Mouse (Mus musculus) c-Kit-positive CD71-positive TER-119-positive erythroid progenitor cells, embryonic 14.5 days (primary cell): ENCODE measurements at regions not wholly inside any gene's neighbourhood (a gene's known extent, or its start where the extent isn't known, plus 50 kb on each side); places are given as distances from the start of the nearest gene placed in this dataset.

Experiments used
- DNase-seq: peaks from one replicate; pipeline ENCODE4 v3.0.0-alpha.2; 2013; ENCODE audit warnings: low spot score

- DNase-seq = no peak
Observed at GRCm38 (mm10) chr3:41857446-41857845, 115.0 kb downstream of the D3Ertd751e start.

GRCm38 (mm10) chr3:41862674-41863073 is 120.3 kb downstream of the D3Ertd751e start:
- peak; percentile 6 for DNase-seq

DNA sequence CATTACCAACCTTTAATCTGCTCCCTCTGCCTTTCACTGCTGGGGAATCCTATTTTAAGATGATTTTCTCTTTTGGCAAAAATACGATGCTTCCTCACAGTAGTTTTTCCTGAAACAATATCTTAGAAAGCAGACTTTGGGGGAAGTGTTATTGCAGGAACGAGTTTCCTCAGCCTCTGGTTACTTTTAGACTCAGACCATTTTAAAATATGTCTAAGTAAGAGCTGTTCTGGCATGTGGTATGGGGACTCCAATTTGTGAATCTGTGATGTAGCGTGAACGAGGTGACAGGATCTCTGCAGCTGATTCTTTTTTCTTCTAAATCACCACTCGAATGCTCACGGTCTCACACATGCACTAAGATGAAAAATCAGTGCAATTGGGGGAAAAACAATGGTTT is 166.5 kb downstream of the D3Ertd751e start:
- no peak for DNase-seq

- DNase-seq = no peak
Observed at GRCm38 (mm10) chr3:41913190-41913589, 170.8 kb downstream of the D3Ertd751e start.

GRCm38 (mm10) chr3:41939843-41940242 is 197.4 kb downstream of the D3Ertd751e start:
- DNase-seq = no peak

DNA sequence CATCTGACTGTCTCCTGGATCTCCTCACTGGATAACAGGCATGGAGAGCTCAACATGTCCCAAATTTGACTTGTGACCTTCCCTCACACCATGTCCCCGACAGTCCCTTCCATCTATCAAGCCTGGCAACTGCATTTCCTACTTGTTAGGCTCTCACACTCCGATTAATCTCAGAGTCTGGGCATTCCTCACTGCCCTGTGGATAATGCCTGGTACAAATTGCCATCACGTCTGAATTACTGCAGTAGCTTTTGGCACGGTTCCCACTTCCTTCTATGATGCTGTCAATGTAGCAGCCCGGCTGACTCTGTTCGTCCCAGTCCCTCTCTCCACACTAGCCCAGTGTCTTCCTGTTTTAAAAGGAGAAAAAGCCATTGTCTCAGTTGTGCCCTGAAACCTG is 200.6 kb downstream of the D3Ertd751e start:
- no peak for DNase-seq

GRCm38 (mm10) chr3:41949404-41949803 is 207.0 kb downstream of the D3Ertd751e start:
- DNase-seq = no peak

DNA sequence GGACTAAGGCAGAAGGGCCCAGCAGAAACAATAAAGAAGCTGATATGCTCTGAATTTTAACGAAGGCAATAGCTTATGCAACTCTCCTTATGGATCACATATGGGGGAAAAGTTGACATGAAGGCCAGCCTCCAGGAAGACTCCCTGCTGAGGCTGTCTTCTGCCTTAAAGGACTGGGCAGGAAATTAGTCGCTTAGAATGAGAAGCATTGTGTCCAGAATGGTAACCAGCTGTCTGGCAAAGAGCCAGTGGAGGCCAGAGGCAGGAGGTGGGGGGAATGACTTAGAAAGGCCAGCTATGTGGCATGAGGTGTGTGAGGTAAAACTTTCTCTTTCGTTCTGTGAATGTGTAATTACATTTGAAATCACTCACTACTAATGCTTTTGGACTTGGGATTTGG is 215.0 kb downstream of the D3Ertd751e start:
- DNase-seq = no peak

DNA sequence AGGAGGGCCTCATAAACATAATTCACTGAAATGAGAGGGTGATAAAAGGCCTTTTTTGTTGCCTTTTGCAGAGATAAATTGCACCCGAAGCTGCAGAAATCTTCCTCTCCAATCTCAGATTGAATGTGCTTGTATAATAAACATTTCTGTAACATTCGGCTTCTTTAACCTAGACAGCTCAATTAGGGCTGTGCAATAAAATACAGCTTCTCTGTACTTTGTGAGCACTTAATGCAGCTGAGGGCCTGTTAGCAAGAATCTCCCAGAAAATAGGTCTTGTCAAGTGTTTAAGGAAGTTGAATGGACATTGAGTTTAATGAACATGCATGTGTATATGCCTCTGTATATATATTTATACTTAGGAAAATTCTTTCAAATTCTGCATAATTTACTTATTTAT is 217.8 kb downstream of the D3Ertd751e start:
- no peak for DNase-seq

GRCm38 (mm10) chr3:41962923-41963322 is 220.5 kb downstream of the D3Ertd751e start:
- DNase-seq = no peak

DNA sequence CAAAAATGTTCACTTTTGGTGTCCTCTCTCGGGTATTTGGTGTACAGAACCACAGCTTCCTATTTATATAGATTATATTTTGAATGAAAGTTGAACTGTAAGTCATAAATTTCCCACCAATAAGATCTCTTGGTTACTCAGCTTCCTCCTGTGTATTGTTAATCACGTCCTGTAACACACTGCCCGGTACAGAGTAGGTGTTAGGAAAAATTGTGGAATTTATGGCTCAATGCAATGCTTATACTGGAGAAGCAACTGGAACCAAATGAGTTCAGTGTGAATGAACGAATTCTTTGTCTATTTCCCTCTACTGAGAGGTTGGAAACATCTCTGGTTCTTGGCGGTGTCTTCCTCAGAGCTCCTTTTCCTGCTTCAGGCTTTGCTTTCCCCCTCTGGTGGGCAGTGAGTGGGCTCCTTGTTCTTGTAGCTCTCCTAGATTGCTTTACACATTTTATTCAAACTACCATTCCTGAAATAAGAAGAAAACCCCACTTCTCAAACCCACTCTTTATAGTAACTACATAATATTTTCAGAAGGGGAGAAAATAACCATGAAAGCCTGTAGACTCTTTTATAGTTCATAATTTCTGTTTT is 264.4 kb downstream of the D3Ertd751e start:
- no peak for DNase-seq

DNA sequence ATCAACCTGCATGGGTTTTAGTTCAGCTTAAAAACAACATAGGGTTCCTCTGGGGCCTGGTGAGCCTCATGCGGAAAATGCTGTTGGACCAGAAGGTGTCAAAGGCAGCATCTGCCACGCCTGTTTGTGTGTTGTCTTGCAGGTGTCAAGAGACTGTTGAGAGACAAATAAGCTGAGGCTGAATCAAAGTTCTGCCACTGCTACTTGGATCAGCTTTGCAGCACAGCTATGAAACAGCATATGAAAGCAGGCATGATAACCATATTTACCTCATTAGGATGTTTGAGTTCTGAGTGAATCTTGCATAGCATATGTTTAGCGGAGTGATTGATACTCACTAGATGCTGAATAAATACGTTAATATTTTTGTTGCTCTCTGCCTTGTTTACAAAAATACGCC is 280.8 kb downstream of the D3Ertd751e start:
- no peak for DNase-seq

DNA sequence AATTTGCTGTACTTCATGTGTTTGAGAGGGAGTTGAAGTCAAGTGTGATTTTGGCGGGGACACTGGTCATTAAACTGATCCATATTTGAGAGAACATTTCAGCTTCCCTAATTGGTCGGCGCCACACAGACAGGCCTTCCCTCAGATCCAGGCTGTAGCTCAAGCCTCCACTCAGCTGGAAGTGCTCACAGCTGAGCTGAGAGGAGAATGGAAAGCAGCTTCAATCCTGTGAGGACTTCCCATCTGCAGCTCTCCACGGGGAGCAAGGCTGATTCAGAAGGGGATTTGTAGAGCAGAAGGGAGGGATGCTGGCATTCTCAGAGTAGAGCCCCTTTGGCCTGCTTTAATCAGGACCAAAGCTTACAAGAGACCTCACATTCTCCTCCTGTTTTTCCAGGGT is 297.2 kb downstream of the D3Ertd751e start:
- DNase-seq = no peak

GRCm38 (mm10) chr3:42040270-42040812 is 297.9 kb downstream of the D3Ertd751e start:
- DNase-seq = no peak

- no peak for DNase-seq
Observed at GRCm38 (mm10) chr3:42040959-42041358, 298.5 kb downstream of the D3Ertd751e start.

GRCm38 (mm10) chr3:42057286-42057868 is 315.0 kb downstream of the D3Ertd751e start:
- DNase-seq = no peak

DNA sequence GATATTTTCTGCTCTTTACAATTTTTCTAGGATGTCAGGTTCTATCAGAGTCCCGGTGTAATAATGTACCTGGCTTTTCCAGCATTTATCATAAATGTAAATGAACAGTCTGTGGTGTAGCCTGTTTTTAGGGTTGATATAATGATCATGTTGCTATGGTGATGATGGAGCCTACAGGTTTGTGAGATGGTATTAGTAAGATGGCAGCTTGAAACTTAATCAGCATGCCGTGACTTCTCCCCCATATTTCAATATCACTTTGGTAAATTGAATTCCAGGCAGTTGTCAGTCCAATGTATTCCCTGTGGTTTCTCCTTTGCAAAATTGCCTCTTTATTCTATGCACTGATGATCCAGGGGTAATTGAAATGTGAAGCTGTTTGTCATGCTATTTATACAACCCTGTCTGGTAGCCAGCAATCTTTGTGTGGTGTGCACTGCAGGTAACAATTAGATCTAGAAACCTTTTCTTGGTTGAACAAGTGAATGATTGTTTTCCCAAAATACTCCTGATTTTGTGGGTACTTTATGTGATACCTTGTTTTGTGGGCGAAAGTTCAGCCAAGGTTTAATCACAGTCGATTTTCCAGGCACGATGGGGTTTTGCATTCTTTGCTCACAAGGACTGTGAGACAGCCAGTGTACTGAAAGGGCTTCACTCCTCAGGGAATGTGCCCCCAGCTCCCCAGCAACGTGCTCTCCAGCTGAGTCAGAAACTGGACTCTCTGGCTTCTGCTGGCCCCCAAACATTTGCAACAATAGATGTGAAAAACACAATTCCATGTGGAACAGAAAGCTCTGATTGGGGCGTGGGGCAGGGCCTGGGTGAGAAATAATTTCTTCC is 322.9 kb downstream of the D3Ertd751e start:
- no peak for DNase-seq

- DNase-seq = no peak
Observed at GRCm38 (mm10) chr3:42065962-42066361, 323.6 kb downstream of the D3Ertd751e start.

DNA sequence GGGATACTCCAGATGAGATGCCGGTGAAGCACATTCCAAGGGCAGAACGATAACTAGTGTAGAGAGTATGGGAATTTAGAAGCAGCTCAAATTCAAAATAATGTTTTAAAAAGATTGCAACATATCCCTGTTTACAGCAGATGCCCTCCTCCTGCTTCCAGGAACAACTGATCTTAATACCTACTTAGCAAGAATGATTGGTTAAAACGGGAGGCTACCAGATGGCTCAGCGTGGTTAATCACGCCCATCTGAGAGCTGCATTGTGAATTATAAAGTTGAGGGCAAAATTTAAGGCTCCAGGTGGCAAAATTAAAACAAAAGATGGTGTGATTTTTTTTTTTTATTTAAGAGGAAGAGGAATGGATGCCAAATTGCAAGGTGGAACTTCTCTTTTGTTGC is 324.6 kb downstream of the D3Ertd751e start:
- no peak for DNase-seq

DNA sequence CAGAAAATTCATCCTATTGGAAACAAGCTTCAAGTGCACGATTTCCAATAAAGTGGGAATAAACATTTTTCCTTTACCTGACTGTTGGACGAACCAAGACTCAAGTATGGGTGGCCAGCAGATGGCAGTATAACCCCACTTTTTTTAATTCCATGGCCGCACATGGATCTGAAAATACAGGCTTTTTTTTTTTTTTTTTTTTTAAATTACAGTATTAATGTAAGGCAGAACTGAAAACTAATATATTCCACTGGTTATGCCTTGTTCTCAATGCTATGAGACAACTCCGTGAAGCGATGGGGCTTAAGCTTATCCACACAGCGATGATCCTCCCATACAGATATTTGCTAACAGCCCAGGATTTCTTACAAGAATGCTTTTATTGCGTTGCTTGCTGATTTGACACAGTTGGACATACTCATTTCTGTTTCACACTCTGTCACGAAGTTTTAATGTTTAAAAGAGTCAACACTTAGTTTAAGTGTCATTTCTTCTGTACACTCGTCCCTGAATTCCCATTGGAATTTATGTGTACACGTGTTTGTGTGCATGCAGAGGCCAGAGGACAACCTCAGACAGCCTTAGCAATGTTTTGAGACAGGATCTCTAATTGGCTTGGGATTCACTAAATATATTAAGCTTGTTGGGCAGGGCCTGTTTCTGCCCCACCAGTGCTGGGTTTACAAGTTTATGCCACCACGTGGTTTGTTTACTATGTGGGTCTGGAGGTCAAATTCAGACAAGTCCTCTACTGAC is 332.3 kb downstream of the D3Ertd751e start:
- DNase-seq = peak; percentile 9

DNA sequence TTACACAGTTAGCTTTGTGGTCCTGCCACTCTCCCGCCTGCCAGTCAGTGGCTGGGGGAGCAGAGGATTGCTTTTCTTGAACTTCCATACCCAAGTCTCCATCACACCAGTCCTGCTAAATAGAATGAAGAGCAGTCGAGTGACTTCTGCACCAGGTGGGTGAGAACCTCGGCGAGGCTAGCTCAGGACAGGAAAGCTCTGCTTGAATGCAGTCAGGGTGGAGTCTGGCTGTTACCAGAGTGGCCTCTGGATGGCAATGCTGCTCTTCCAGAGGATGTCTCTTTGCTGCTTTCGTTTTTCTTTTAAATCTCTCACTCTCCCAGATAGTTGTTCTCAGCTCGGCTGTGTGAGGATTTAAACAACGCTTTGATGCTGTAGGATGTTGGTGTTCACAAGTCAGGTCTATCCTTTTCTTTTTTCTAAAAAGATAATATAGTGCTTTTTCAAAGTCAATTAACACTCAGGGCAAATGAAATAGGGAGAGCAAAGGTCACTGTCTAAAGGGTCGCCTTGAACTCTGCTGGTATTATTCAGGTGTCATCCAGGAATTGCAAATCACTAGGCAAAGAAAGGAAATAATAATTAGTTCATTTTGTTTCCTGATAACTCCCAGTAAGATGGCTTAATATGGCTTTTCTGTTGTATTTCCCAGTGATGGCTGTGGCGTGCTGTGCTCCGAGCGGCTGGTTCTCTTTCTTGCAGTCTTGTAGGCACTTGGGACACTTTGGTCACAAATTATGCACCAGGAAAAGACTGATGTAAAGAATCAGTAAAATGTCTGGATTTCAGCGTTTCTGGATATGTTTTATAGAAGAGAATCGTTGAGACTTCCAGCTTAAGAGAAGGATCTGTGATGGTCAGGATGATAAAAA is 368.8 kb downstream of the D3Ertd751e start:
- DNase-seq = no peak
